Mouse (Mus musculus) cerebellum, adult (tissue): Measurements from ENCODE around the gene Map4k2.

Experiments used
- ATAC-seq: cut with Nextera tagmentation; 2 replicates; pipeline ENCODE4 v1.9.2; 2017; ENCODE audit warnings: mild to moderate bottlenecking, moderate library complexity, mixed read lengths; ENCODE audit not compliant: insufficient number of reproducible peaks, low FRiP score, low TSS enrichment

Map4k2 gene

DNA sequence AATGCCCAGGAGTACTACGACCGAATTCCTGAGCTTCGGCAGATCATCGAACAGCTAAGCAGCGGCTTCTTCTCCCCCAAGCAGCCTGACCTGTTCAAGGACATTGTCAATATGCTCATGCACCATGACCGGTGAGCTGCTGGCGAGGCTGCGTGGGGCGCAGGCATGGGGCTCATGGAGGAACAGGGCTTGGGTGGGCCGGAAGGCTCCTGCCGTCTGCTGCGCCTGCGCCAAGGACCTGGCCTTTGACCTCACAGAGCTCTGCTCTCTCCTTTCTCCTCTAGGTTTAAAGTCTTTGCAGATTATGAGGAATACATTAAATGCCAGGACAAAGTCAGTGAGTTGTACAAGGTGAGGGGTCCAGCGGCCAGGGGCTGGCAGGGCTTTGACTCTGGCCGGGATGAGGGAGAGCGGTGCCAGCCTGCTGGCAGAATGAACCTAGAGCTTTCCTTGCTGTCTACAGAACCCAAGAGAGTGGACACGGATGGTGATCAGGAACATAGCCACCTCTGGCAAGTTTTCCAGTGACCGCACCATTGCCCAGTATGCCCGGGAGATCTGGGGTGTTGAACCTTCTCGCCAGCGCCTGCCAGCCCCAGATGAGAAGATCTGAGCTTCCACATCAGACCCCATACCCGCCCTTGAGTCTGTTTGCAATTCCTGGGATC is 56.8 kb downstream of the Map4k2 start:
- ATAC-seq, result no peak

DNA sequence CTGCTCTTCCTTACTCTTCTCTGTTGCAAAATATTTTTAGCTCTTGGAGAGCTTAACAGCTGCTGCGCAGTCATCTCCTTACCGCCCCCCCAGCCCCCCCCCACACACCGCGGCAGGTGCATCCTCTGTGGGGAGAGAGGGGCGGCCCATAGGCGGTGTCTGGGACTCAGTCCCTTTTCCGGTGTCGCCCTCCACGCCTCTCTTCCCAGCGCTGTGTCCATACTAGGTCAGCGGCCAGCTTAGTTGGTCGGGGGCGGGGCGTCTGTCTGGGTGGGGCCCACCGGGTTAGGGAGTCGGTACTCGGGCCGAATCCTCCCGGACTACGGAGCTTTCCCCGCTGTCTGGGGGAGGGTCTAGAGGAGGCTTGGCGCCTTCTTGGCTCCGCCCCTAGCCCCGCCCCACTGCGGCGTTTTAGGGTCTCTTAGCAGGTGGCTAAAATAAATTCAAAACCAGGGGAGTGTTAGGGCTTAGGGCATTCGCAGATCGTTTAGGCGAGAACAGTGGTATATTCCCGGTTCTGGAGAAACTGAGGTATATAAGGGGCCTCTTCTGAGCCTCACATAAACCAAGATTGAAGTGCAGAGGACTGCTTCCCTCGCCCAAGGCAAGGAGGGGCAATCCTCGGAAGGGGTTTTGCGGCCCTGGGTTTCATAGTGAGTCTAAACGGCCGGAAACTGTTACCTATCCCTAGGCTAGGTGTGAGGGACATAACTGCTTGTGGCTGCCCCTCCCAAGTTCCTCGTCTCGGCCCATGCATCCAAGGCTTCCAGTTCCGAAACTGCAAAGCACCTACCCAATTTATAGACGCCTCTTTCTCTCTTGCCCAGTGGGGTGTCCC is 57.7 kb downstream of the Map4k2 start:
- ATAC-seq, result no peak

DNA sequence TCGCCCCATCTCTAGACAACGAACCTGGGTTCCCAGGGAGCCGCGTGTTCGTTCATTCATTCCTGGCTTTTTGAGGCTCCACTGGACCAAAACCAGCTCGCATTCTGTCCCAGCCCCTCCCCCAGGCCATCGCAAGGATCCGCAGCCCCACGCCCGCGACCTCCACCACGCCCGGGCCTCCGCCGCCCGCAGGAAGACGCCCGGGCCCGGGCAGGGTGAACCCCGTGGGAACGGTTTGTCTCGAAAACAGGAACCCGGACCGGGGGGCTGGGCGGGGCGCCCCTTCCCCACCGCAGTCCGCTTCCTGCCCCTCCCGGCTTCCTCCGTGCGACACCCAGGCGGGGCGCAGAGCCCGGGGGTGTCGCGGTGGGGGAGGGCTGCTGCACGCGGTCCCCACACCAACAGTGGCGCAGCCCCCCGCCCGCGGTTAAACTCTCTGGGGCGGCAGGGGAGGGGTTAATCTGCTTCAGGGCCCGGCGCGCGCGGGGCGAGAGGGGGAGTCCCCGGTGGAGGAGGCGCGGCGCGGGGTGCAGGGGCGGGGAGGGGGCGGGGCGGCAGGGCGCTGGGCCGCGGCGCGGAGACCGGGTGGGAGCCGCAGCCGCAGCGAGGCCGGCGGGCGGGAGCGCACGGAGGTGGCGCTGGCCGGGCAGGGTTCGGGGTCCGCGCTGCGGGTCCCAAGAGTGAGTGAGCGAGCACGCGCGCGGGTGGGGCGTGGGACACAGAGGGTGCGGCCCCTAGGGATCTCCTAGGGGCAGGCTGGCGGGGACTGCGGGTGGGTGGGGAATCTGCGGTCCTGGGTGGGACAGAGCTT is 58.6 kb downstream of the Map4k2 start, which contains the start of gene Rasgrp2:
TSS of gene Rasgrp2 (plus strand) at position 56 of the 811 bp plus-strand sequence.
- ATAC-seq, result no peak

DNA sequence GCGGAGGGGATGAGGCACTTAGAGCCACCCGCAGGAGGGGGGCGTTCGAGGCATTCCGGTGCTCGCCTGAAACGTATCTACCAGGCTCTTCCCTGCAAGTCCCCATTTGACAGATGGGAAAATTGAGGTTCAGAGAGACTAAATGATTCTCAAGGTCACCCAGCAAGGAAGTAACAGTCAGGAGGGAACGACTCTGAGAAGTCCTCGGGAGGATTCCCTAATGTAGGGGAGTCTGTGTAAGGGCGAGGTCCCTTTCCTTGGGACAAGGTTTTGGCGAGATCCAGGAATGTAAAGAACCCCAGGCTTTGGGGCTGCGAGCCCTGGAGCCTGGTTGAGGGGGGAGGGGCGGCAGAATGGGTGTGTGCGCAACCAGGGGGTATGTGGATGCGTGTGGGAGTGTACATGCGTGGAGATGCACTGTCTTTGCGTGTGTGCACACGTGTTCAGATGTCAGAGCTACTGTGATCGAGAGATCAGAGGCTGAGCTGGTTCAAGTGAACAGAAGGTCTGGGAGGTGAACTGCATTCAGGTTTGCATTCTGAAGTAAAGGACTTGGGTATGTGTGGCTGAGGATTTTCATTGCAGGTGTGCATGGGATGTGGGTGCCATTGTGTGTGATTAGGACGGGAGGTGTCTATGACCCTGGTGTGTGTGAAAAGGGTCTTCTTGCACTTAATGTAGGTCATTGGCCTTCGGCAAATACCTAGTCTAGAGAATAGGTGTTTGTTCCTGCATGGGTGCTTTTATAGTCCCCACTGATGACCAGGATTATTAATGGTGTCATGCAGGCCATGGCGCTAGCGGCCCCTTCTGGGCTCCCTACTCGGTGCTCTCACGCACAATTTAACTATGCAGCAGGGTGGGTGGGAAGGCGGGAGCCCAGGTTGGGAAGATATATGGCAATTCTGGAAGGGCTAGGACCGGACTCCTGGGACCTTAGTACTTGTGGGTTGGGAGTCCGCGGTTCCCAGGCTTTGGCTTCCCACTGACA is 59.5 kb downstream of the Map4k2 start:
- no peak for ATAC-seq

DNA sequence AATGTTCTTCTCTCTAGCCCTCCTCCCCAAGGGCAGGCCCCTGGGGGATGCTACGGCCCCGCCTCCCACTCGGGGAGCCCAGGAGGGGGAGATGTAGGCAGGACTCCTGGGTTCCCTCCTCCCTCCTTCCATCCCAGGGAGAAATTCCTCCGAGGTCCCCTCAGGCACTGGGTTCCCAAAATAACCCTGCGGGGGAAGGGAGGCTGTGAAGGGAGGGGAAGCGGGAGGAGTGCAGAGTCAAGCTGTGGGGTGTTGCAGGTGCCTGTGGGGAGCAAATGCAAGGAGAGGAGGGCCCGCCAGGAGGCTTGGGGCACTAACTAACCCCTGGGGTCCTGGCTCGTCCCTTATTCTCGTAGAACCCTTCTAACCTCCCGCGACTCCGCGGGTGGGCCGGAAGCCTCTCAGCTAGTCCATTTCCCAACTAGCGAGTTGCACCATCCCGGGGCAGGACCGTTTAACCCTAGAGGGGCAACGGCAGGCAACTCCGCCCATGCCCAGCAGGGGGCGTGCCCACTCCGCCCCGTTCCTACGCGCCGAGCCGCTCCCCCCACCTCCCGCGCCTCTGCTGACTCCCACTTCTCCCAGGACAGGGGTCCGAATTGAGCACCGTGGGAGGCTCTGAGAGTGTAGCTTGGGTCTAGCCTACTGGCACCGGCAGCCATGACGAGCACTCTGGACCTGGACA is 60.3 kb downstream of the Map4k2 start:
- ATAC-seq, result no peak

DNA sequence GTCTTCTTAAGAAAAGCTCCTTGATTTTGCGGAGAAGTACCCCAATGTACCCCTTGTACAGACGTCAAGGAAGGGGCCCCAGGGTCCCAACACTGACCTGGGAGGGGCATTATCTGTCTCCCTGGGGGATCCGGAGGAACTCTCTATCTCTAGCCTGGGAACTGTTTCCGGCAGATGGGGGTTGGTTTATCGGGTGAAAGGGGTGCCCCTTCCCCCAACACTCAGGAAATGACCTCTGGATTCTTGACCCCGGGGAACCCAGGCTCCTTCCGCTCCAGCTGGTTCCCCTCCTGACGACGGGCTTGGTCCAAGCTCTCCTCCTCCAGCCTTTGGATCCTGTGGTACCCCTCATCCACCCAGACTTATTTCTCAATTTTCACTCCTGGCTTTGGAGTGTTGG is 61.0 kb downstream of the Map4k2 start:
- no peak for ATAC-seq

DNA sequence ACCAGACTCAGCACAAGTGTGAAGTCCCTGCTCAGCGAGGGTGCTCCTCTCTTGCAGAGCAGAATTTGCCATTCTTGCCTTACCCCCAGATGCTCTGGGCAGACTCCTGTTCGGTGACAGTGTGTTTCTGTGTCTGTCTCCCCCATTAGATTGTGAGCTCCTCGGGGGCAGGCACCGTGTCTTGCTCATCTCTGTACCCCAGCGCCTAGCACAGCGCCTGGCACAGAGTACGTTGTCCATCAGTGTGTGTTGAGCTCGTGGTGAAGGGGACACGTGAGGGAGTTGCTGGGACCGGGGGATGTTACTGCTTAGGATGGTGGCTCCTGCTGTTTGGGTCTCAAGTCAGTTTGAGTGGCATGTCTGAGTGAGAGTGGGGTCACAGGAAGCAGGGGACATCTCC is 62.9 kb downstream of the Map4k2 start:
- ATAC-seq, result no peak
